Mouse (Mus musculus): ENCODE data around the gene Ppfibp2. TPM values are rescaled to one million over a fixed set of nuclear protein-coding genes. Genes with fewer than 3 reads are reported as not detected.

Gene Ppfibp2
- polyA plus RNA-seq, 1 experiment from 2014 or later: 6.6 TPM

- peaks cover 34% of the 10 kb centered on the region for H3K4me1 ChIP-seq (replicated peaks)
- no peak overlapping the region for H3K4me2 ChIP-seq
- ATAC-seq (ENCODE audit: insufficient number of reproducible peaks, low FRiP score): no peak
- H3K27me3 ChIP-seq (replicated peaks): no peaks in the 10 kb centered on the region
- H3K4me3 ChIP-seq: no peak overlapping the region
- 0 out of 2 replicates have a peak overlapping the region, but pooled peaks have one; percentile 35 for H3K9ac ChIP-seq
- 47% methylated on average over 9 of the region's 9 CpGs for WGBS
- H3K36me3 ChIP-seq: no peaks in the 10 kb centered on the region
- no peak overlapping the region for H3K27ac ChIP-seq (ENCODE audit: poor library complexity, severe bottlenecking)
- H3K9me3 ChIP-seq (replicated peaks): no peaks in the 10 kb centered on the region
Measured at GRCm38 (mm10) chr7:107707650-107708049, 112.6 kb downstream of the Ppfibp2 start.

- peak overlapping the region; percentile 59 for H3K4me2 ChIP-seq
- peaks cover 31% of the 10 kb centered on the region for H3K4me1 ChIP-seq (replicated peaks)
- peak overlapping the region; percentile 65 for H3K27ac ChIP-seq (ENCODE audit: poor library complexity, severe bottlenecking)
- no peaks in the 10 kb centered on the region for H3K9me3 ChIP-seq (replicated peaks)
- ATAC-seq (ENCODE audit: insufficient number of reproducible peaks, low FRiP score): peak; percentile 87
- H3K4me3 ChIP-seq: peak overlapping the region; percentile 33
- H3K9ac ChIP-seq: no peak overlapping the region; the same call in 1 of the 2 replicates
- H3K36me3 ChIP-seq: no peaks in the 10 kb centered on the region
- WGBS: 1% methylated on average over 10 of the region's 10 CpGs
- H3K27me3 ChIP-seq (replicated peaks): no peaks in the 10 kb centered on the region
Measured at GRCm38 (mm10) chr7:107708491-107709112, 113.6 kb downstream of the Ppfibp2 start.

DNA sequence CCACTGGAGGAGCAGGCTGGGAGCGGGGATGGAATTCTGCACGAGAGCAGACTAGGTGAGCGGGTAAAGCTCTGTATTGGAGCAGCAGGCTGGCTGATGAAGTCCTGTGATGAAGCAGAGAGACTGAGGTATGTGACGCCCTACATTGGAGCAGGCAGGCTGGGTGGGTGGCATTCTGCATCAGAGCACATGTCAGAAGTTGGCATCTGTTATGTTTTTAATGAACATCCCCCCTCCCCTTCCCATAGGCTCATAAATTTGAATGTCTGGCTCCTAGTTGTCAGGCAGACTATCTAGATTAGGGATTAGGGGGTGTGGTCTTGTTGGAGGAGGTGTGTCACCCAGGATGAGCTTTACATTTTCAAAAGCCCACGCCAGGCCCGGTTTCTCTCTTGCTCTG is 117.7 kb downstream of the Ppfibp2 start:
- peaks cover 4% of the 10 kb centered on the region; the same call in 1 of the 2 replicates for H3K36me3 ChIP-seq
- H3K27ac ChIP-seq (ENCODE audit: poor library complexity, severe bottlenecking): no peak overlapping the region
- WGBS: 64% methylated on average over 6 of the region's 6 CpGs
- H3K4me3 ChIP-seq: no peak overlapping the region
- no peak overlapping the region for H3K4me2 ChIP-seq
- H3K9me3 ChIP-seq (replicated peaks): no peaks in the 10 kb centered on the region
- H3K9ac ChIP-seq: no peak overlapping the region
- no peaks in the 10 kb centered on the region for H3K27me3 ChIP-seq (replicated peaks)
- peaks cover 11% of the 10 kb centered on the region for H3K4me1 ChIP-seq (replicated peaks)
- ATAC-seq (ENCODE audit: insufficient number of reproducible peaks, low FRiP score): no peak

- no peak for ATAC-seq (ENCODE audit: insufficient number of reproducible peaks, low FRiP score)
- peaks cover 9% of the 10 kb centered on the region; the same call in 1 of the 2 replicates for H3K36me3 ChIP-seq
- H3K27me3 ChIP-seq (replicated peaks): no peaks in the 10 kb centered on the region
- H3K9me3 ChIP-seq (replicated peaks): no peaks in the 10 kb centered on the region
- H3K4me3 ChIP-seq: no peak overlapping the region
- H3K4me2 ChIP-seq: no peak overlapping the region
- no peak overlapping the region for H3K9ac ChIP-seq
- WGBS: 77% methylated on average over 5 of the region's 5 CpGs
- H3K4me1 ChIP-seq (replicated peaks): no peaks in the 10 kb centered on the region
- H3K27ac ChIP-seq (ENCODE audit: poor library complexity, severe bottlenecking): no peak overlapping the region
Measured at GRCm38 (mm10) chr7:107714067-107714466, 119.1 kb downstream of the Ppfibp2 start.

DNA sequence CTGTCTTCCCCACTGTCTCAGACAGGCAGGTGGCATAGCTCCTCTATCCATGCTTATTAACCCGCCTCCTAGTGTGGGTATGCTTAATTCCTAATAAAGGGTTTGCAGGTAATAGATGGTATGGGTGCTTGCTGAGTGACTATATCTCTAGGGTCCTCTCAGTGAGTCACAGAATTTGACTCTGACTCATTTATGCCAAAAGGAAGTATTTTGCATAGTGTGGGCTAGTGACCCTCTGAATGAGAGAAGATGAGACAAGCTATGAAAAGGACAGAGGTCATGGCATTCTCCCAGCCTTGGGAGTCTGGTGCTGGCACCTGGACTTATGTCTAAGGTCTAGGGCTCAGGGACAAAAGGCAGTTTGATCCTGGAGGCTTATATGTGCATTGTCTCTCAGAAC is 125.8 kb downstream of the Ppfibp2 start:
- H3K4me1 ChIP-seq (replicated peaks): no peaks in the 10 kb centered on the region
- ATAC-seq (ENCODE audit: insufficient number of reproducible peaks, low FRiP score): no peak
- no peaks in the 10 kb centered on the region for H3K9me3 ChIP-seq (replicated peaks)
- WGBS: 83% methylated on average over 1 of the region's 1 CpGs
- H3K27ac ChIP-seq (ENCODE audit: poor library complexity, severe bottlenecking): no peak overlapping the region
- no peak overlapping the region for H3K9ac ChIP-seq
- H3K36me3 ChIP-seq: peaks cover 35% of the 10 kb centered on the region; the same call in 1 of the 2 replicates
- H3K4me3 ChIP-seq: no peak overlapping the region
- no peak overlapping the region for H3K4me2 ChIP-seq
- H3K27me3 ChIP-seq (replicated peaks): no peaks in the 10 kb centered on the region

GRCm38 (mm10) chr7:107722536-107722935 is 127.5 kb downstream of the Ppfibp2 start:
- 82% methylated on average over 4 of the region's 4 CpGs for WGBS
- Histone ChIP-seq H3K27me3 (replicated peaks) (no peaks in the 10 kb centered on the region), H3K9me3 (replicated peaks) (no peaks in the 10 kb centered on the region), H3K4me1 (replicated peaks) (no peaks in the 10 kb centered on the region), H3K9ac (no peak overlapping the region), H3K4me2 (no peak overlapping the region), H3K36me3 (peaks cover 35% of the 10 kb centered on the region), H3K27ac (ENCODE audit: poor library complexity, severe bottlenecking) (no peak overlapping the region), H3K4me3 (no peak overlapping the region)
- no peak for ATAC-seq (ENCODE audit: insufficient number of reproducible peaks, low FRiP score)

GRCm38 (mm10) chr7:107727538-107727937 is 132.5 kb downstream of the Ppfibp2 start:
- Histone ChIP-seq H3K4me3 (no peak overlapping the region), H3K27me3 (replicated peaks) (no peaks in the 10 kb centered on the region), H3K4me1 (replicated peaks) (no peaks in the 10 kb centered on the region), H3K27ac (ENCODE audit: poor library complexity, severe bottlenecking) (no peak overlapping the region), H3K4me2 (no peak overlapping the region), H3K36me3 (peaks cover 44% of the 10 kb centered on the region), H3K9ac (no peak overlapping the region), H3K9me3 (replicated peaks) (no peaks in the 10 kb centered on the region)
- 45% methylated on average over 3 of the region's 3 CpGs for WGBS
- ATAC-seq (ENCODE audit: insufficient number of reproducible peaks, low FRiP score): no peak

- Histone ChIP-seq H3K27ac (ENCODE audit: poor library complexity, severe bottlenecking) (no peak overlapping the region), H3K4me1 (replicated peaks) (no peaks in the 10 kb centered on the region), H3K4me2 (no peak overlapping the region), H3K36me3 (peaks cover 35% of the 10 kb centered on the region), H3K27me3 (replicated peaks) (no peaks in the 10 kb centered on the region), H3K4me3 (no peak overlapping the region), H3K9ac (no peak overlapping the region), H3K9me3 (replicated peaks) (no peaks in the 10 kb centered on the region)
- ATAC-seq (ENCODE audit: insufficient number of reproducible peaks, low FRiP score): no peak
- WGBS: 75% methylated on average over 10 of the region's 10 CpGs
Measured at GRCm38 (mm10) chr7:107730587-107730986, 135.6 kb downstream of the Ppfibp2 start.

DNA sequence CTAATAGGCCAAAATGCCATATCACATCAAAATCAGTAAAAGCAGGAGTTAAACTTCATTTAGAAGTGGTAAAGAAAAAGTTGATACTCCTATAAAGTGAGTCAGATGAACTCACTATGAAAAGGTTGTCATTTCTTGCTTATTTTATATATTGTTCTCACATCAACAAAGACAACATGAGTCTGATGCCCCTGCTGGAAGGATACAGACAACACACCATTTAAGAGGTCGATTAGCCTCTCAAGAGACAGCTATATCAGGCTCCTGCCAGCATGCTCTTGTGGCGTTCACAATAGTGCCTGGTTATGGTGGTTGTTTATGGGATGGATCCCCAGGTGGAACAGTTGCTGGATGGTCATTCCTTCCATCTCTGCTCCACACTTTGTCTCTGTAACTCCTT is 138.2 kb downstream of the Ppfibp2 start:
- Histone ChIP-seq H3K9me3 (replicated peaks) (no peaks in the 10 kb centered on the region), H3K9ac (no peak overlapping the region), H3K4me2 (no peak overlapping the region), H3K27me3 (replicated peaks) (no peaks in the 10 kb centered on the region), H3K4me1 (replicated peaks) (no peaks in the 10 kb centered on the region), H3K27ac (ENCODE audit: poor library complexity, severe bottlenecking) (no peak overlapping the region), H3K4me3 (no peak overlapping the region), H3K36me3 (peaks cover 28% of the 10 kb centered on the region; the same call in 1 of the 2 replicates)
- no peak for ATAC-seq (ENCODE audit: insufficient number of reproducible peaks, low FRiP score)
- 62% methylated on average over 2 of the region's 2 CpGs for WGBS

GRCm38 (mm10) chr7:107738726-107739125 is 143.7 kb downstream of the Ppfibp2 start:
- ATAC-seq (ENCODE audit: insufficient number of reproducible peaks, low FRiP score): no peak
- Histone ChIP-seq H3K4me3 (no peak overlapping the region), H3K27me3 (replicated peaks) (no peaks in the 10 kb centered on the region), H3K4me2 (no peak overlapping the region), H3K36me3 (peaks cover 21% of the 10 kb centered on the region), H3K9me3 (replicated peaks) (no peaks in the 10 kb centered on the region), H3K4me1 (replicated peaks) (no peaks in the 10 kb centered on the region), H3K9ac (no peak overlapping the region), H3K27ac (ENCODE audit: poor library complexity, severe bottlenecking) (no peak overlapping the region)
- WGBS: 18% methylated on average over 2 of the region's 2 CpGs

DNA sequence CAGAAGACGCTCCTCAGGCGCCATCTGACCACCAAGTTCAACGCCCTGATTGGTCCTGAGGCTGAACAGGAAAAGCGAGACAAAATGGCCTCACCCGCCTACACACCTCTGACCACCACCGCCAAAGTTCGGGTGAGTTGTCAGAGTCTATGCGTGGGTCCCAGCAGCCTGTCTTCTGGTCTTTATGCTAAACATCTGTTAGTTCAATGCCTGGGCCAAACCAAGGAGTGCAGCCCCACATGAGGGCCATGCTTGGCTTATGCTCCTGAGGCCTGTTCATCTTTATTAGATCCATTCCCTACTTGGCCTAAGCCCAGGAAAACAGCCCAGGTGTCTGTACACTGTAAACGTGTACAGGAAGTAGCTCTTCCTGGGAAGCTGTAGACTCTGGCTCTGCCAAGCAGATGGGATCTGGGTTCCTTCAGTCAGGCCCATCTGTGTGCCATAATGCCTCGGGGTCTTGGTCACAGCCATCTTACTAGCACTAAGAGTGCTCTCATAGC is 148.0 kb downstream of the Ppfibp2 start:
- ATAC-seq (ENCODE audit: insufficient number of reproducible peaks, low FRiP score): no peak; the same call in 1 of the 2 replicates
- Histone ChIP-seq H3K36me3 (peaks cover 32% of the 10 kb centered on the region), H3K27me3 (replicated peaks) (no peaks in the 10 kb centered on the region)

GRCm38 (mm10) chr7:107744454-107744853 is 149.4 kb downstream of the Ppfibp2 start:
- H3K9ac ChIP-seq: no peak overlapping the region
- peaks cover 32% of the 10 kb centered on the region for H3K36me3 ChIP-seq
- 81% methylated on average over 4 of the region's 4 CpGs for WGBS
- no peaks in the 10 kb centered on the region for H3K4me1 ChIP-seq (replicated peaks)
- H3K27me3 ChIP-seq (replicated peaks): no peaks in the 10 kb centered on the region
- no peak overlapping the region for H3K27ac ChIP-seq (ENCODE audit: poor library complexity, severe bottlenecking)
- no peak overlapping the region for H3K4me2 ChIP-seq
- no peak for ATAC-seq (ENCODE audit: insufficient number of reproducible peaks, low FRiP score)
- H3K9me3 ChIP-seq (replicated peaks): no peaks in the 10 kb centered on the region
- H3K4me3 ChIP-seq: no peak overlapping the region

More for the DNA sequence above, 148.0 kb downstream of the Ppfibp2 start:
- Histone ChIP-seq H3K4me1 (replicated peaks) (no peaks in the 10 kb centered on the region), H3K27ac (ENCODE audit: poor library complexity, severe bottlenecking) (no peak overlapping the region), H3K9me3 (replicated peaks) (no peaks in the 10 kb centered on the region), H3K4me3 (no peak overlapping the region), H3K9ac (no peak overlapping the region), H3K4me2 (no peak overlapping the region)
- WGBS: 81% methylated on average over 10 of the region's 10 CpGs

All from heart, embryonic 12.5 days (tissue).